Mouse (Mus musculus): ENCODE results near the gene Camsap2.

- no peak for TF ChIP-seq CTCF (IDR thresholded peaks at IDR 0.05; ENCODE audit: borderline replicate concordance, insufficient read depth, low read length)
- peak; percentile 70 for TF ChIP-seq POLR2A (IDR thresholded peaks at IDR 0.05; ENCODE audit: low read depth, low read length)
These were observed at the start of gene Camsap2 for GRCm38 (mm10) chr1:136345454-136346372.

Data from embryonic fibroblast, embryonic 13.5 days (primary cell).